7 mouse cellular contexts compared by ENCODE assay signal in the genomic region with DNA sequence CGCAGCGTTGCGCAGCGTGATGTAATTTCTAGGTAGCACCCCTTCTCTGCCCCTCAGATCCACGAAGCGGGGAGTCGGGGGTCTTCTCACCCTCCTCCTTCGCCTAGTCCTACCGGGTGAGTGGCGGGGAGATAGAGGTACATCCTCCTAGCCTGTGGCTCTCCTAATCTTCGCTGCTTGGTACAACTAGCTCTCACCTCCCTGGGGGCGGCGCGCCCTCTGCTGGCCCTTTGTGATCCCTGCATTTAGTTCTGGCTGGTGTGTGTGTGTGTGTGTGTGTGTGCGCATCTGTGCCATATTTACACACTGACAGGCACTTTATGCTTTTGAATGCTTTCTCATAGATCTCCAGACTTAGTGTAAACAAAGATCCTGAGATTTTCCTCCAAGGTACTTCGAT. TPM values are rescaled to one million over a fixed set of nuclear protein-coding genes. Genes with fewer than 3 reads are reported as not detected.
DNase-seq lines count a peak whose midpoint lies in the region; ATAC-seq and TF ChIP-seq lines count a peak whose summit lies in the region.

No protein-coding gene starts in this region.

- H3K9ac ChIP-seq in limb, embryonic 11.5 days (ENCODE audit: low read length): no peak overlapping the region
- H3K9ac ChIP-seq in midbrain, embryonic 16.5 days (ENCODE audit: low read depth, low read length): peak overlapping the region; percentile 74

- H3K4me2 ChIP-seq in limb, embryonic 11.5 days (ENCODE audit: low read depth, severe bottlenecking): peak overlapping the region; percentile 95
- peak overlapping the region; percentile 95 for H3K4me2 ChIP-seq in midbrain, embryonic 16.5 days (ENCODE audit: low read length)

- WGBS in embryonic facial prominence, embryonic 10.5 days: 2% methylated on average over 16 of the region's 16 CpGs
- 3% methylated on average over 16 of the region's 16 CpGs for WGBS in kidney, adult 2 months
- 2% methylated on average over 16 of the region's 16 CpGs for WGBS in limb, embryonic 11.5 days
- 2% methylated on average over 16 of the region's 16 CpGs for WGBS in midbrain, embryonic 16.5 days
- 2% methylated on average over 16 of the region's 16 CpGs for WGBS in spleen, adult 2 months

- peak; percentile 90 for DNase-seq in adrenal gland, postnatal 10 days
- peak; percentile 91 for DNase-seq in embryonic facial prominence, embryonic 10.5 days (ENCODE audit: low spot score)
- peak; percentile 96 for DNase-seq in heart, adult 11 months
- DNase-seq in kidney, adult 2 months: peak; percentile 84
- peak; percentile 93 for DNase-seq in limb, embryonic 11.5 days (ENCODE audit: low spot score)
- DNase-seq in spleen, adult 2 months (ENCODE audit: low read depth in 1 of 2, low spot score in 2 of 2): peak; percentile 49 to 54

- no peak for TF ChIP-seq POLR2A in kidney, adult 2 months (IDR thresholded peaks at IDR 0.05; ENCODE audit: low read depth, low read length)
- no peak for TF ChIP-seq POLR2A in spleen, adult 2 months (IDR thresholded peaks at IDR 0.05; ENCODE audit: low read depth, low read length)

- H3K27ac ChIP-seq in embryonic facial prominence, embryonic 10.5 days (replicated peaks): peak overlapping the region; percentile 85
- no peak overlapping the region for H3K27ac ChIP-seq in kidney, adult 2 months (ENCODE audit: insufficient read depth, low read depth, low read length)
- H3K27ac ChIP-seq in limb, embryonic 11.5 days (replicated peaks; ENCODE audit: low read depth, low read length): no peak overlapping the region
- peak overlapping the region; percentile 90; the same call in 1 of the 2 replicates for H3K27ac ChIP-seq in midbrain, embryonic 16.5 days (ENCODE audit: low read length)
- H3K27ac ChIP-seq in spleen, adult 2 months (ENCODE audit: insufficient read depth, low read length): no peak overlapping the region

- TF ChIP-seq CTCF in kidney, adult 2 months (conservative IDR thresholded peaks at IDR 0.05; ENCODE audit: insufficient read depth, insufficient read length, low read depth, low read length): peak; percentile 94
- TF ChIP-seq CTCF in spleen, adult 2 months (IDR thresholded peaks at IDR 0.05; ENCODE audit: extremely low read depth, insufficient read depth, insufficient read length, insufficient replicate concordance): peak; percentile 95

- H3K27me3 ChIP-seq in embryonic facial prominence, embryonic 10.5 days (replicated peaks; ENCODE audit: low read depth, poor library complexity, severe bottlenecking): peaks cover 54% of the 10 kb centered on the region
- peaks cover 4% of the 10 kb centered on the region for H3K27me3 ChIP-seq in kidney, adult 2 months (replicated peaks; ENCODE audit: control insufficient read depth, insufficient read depth, low read length)
- H3K27me3 ChIP-seq in limb, embryonic 11.5 days (ENCODE audit: control insufficient read depth, insufficient read depth, low read length): peaks cover 19% of the 10 kb centered on the region
- no peaks in the 10 kb centered on the region for H3K27me3 ChIP-seq in midbrain, embryonic 16.5 days (ENCODE audit: control insufficient read depth, insufficient read depth, low read depth, low read length)
- H3K27me3 ChIP-seq in spleen, adult 2 months (ENCODE audit: control insufficient read depth, insufficient read depth, low read length): peaks cover 33% of the 10 kb centered on the region

- ATAC-seq in limb, embryonic 11.5 days (ENCODE audit: insufficient number of reproducible peaks, low FRiP score, low TSS enrichment, low read depth): peak; percentile 23; the same call in 1 of the 2 replicates
- peak; percentile 79 for ATAC-seq in midbrain, embryonic 16.5 days

- H3K9me3 ChIP-seq in embryonic facial prominence, embryonic 10.5 days: peaks cover 5% of the 10 kb centered on the region; the same call in 1 of the 2 replicates
- no peaks in the 10 kb centered on the region for H3K9me3 ChIP-seq in limb, embryonic 11.5 days (ENCODE audit: control insufficient read depth, low read length)
- H3K9me3 ChIP-seq in midbrain, embryonic 16.5 days (replicated peaks; ENCODE audit: control insufficient read depth, low read length, poor library complexity, severe bottlenecking): peaks cover 3% of the 10 kb centered on the region; the same call in 1 of the 2 replicates

- H3K4me1 ChIP-seq in embryonic facial prominence, embryonic 10.5 days: peaks cover 39% of the 10 kb centered on the region
- 0 out of 2 replicates have a peak, but pooled peaks cover 2% of the 10 kb centered on the region for H3K4me1 ChIP-seq in kidney, adult 2 months (ENCODE audit: control insufficient read depth, insufficient read depth, low read length)
- peaks cover 7% of the 10 kb centered on the region for H3K4me1 ChIP-seq in limb, embryonic 11.5 days (ENCODE audit: control insufficient read depth, insufficient read depth, low read length)
- H3K4me1 ChIP-seq in midbrain, embryonic 16.5 days (ENCODE audit: control insufficient read depth, insufficient read depth, low read length): peaks cover 18% of the 10 kb centered on the region
- peaks cover 10% of the 10 kb centered on the region; the same call in 1 of the 2 replicates for H3K4me1 ChIP-seq in spleen, adult 2 months (ENCODE audit: control insufficient read depth, insufficient read depth, insufficient read length)

- H3K36me3 ChIP-seq in embryonic facial prominence, embryonic 10.5 days (replicated peaks): no peaks in the 10 kb centered on the region
- no peaks in the 10 kb centered on the region for H3K36me3 ChIP-seq in kidney, adult 2 months (ENCODE audit: control insufficient read depth, insufficient read depth, low read length)
- H3K36me3 ChIP-seq in limb, embryonic 11.5 days (ENCODE audit: control insufficient read depth, insufficient read depth, low read length): no peaks in the 10 kb centered on the region
- no peaks in the 10 kb centered on the region for H3K36me3 ChIP-seq in midbrain, embryonic 16.5 days (ENCODE audit: control insufficient read depth, insufficient read depth, low read length)
- no peaks in the 10 kb centered on the region for H3K36me3 ChIP-seq in spleen, adult 2 months (ENCODE audit: control insufficient read depth, insufficient read depth, low read length)

- peak overlapping the region; percentile 76 for H3K4me3 ChIP-seq in embryonic facial prominence, embryonic 10.5 days
- H3K4me3 ChIP-seq in kidney, adult 2 months (ENCODE audit: insufficient read depth, low read depth, low read length): no peak overlapping the region
- peak overlapping the region; percentile 55; the same call in 1 of the 2 replicates for H3K4me3 ChIP-seq in limb, embryonic 11.5 days (ENCODE audit: low read depth, low read length)
- peak overlapping the region; percentile 74 for H3K4me3 ChIP-seq in midbrain, embryonic 16.5 days (ENCODE audit: low read depth, low read length)
- no peak overlapping the region for H3K4me3 ChIP-seq in spleen, adult 2 months (ENCODE audit: extremely low read depth, insufficient read depth, insufficient read length)

RNA-seq across cellular contexts. Expression of gene Nog, which starts 1.3 kb away (rescaled TPM):
- under 1 TPM; 0.91 to 0.96 TPM for total RNA-seq in adrenal gland, postnatal 10 days (2021)
- polyA plus RNA-seq in embryonic facial prominence, embryonic 10.5 days (2016; fragmentation: Nextera tagmentation; extraction: Ambion mirVana): 1.1 and 1.2 TPM in 2 replicates
- polyA plus RNA-seq in kidney, adult 2 months (2012; rRNA removed): 0.66 and 1.1 TPM in 2 replicates
- polyA plus RNA-seq in limb, embryonic 11.5 days (2014; fragmentation: Nextera tagmentation; extraction: Ambion mirVana): 2.4 and 2.6 TPM in 2 replicates
- polyA plus RNA-seq in midbrain, embryonic 16.5 days (2015; fragmentation: Nextera tagmentation; extraction: Ambion mirVana): 3.0 and 4.1 TPM in 2 replicates
- 0.30 and 1.3 TPM in 2 replicates for polyA plus RNA-seq in spleen, adult 2 months (2012; rRNA removed)

Comparison
In these comparisons a context has a peak if more than half of its experiments do, and no peak if none do; other contexts are left out.
1. H3K27ac ChIP-seq: peak in embryonic facial prominence, embryonic 10.5 days (single experiment) and midbrain, embryonic 16.5 days (single experiment); none in kidney, adult 2 months (single experiment), limb, embryonic 11.5 days (single experiment) and spleen, adult 2 months (single experiment).
2. H3K4me3 ChIP-seq: peak in embryonic facial prominence, embryonic 10.5 days (single experiment), limb, embryonic 11.5 days (single experiment) and midbrain, embryonic 16.5 days (single experiment); none in kidney, adult 2 months (single experiment) and spleen, adult 2 months (single experiment).
3. Peak in every context shown above with its lines, with median percentiles within 50 percentile points of each other: DNase-seq.